Mouse (Mus musculus) heart, postnatal 10 days (tissue): ENCODE data around the gene Nup210. TPM values are rescaled to one million over a fixed set of nuclear protein-coding genes. Genes with fewer than 3 reads are reported as not detected.
"Not testable (repeated sequence)": the region's sequence is repeated elsewhere in the genome, so short reads cannot be mapped to it uniquely, and the experiment has no call there.

Experiments
- DNase-seq, 2 experiments: peaks; one replicate each; pipeline ENCODE4 v3.0.0; 2021
- intact Hi-C: fragments of 180-260 bp; cut with DNase I; formaldehyde crosslinking; loops from one replicate; pipeline ENCODE4 v1.15.1; 2025
- total RNA-seq, 2 experiments: library from RNA; stranded (reverse); gene quantifications; 2 replicates each; pipeline ENCODE4 v1.2.3; 2021

The Nup210 gene
- total RNA-seq, 2 experiments from 2014 or later: 9.4 to 11.1 TPM

GRCm38 (mm10) chr6:91108301-91108916, 8.2 kb downstream of the Nup210 start:
- DNase-seq: no peak

GRCm38 (mm10) chr6:91105400-91106129, 11.1 kb downstream of the Nup210 start:
- intact Hi-C loops: no loop called here

More at GRCm38 (mm10) chr6:91108301-91108916, 8.2 kb downstream of the Nup210 start:
- intact Hi-C loops: no loop called here

DNA sequence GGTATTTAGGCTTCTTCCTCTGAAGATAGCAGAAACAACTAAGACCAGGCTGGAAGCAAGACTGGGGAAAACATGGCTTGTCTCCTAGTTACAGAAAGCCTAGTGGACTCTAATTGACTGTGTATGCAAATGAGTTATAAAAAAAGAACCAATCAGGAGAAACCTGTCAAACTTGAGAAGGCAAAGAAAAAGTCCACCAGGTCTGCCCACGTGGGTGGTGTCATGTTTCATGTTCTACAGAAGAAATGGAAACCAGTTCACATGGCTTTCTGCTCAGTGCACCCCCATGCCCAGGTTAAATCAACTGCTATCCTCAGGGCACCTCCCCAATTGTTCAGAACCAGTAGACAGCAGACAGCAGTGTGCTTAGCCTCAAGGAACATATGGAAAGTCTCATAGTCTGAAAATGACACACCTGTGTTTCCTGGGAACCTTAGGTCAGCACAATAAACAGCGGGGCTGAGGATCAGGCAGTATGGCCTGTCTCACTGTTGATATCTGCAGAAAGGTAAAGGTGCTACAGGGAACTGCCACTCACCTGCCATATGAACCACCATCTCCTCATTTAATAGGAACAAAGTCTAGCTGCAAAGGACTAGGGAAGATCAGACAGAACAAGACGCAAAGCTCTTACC, 11.7 kb downstream of the Nup210 start:
- no peak for DNase-seq
- intact Hi-C loops: no loop called here

More at GRCm38 (mm10) chr6:91105400-91106129, 11.1 kb downstream of the Nup210 start:
- no peak for DNase-seq

DNA sequence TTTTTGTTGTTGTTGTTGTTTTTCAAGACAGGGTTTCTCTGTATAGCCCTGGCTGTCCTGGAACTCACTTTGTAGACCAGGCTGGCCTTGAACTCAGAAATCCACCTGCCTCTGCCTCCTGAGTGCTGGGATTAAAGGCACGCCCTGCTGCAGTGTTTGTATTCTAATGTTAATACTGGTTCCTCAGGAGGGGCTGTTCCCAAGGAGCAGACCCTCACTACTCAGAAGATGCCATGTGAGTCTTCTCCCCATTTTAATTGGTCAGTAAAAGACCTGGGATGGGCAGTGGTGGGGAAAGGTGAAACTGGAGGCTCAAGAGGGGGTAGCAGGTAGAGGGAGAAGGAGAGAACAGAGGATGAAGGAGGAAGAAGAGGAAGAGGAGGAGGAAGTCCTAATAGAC, 13.2 kb downstream of the Nup210 start:
- DNase-seq, intact Hi-C loops: not testable (repeated sequence)

- intact Hi-C loops: no loop called here
- DNase-seq: no peak
Measured at GRCm38 (mm10) chr6:91100621-91101020, 16.0 kb downstream of the Nup210 start.

GRCm38 (mm10) chr6:91097879-91098278, 18.8 kb downstream of the Nup210 start:
- intact Hi-C loops: no loop called here
- no peak for DNase-seq

DNA sequence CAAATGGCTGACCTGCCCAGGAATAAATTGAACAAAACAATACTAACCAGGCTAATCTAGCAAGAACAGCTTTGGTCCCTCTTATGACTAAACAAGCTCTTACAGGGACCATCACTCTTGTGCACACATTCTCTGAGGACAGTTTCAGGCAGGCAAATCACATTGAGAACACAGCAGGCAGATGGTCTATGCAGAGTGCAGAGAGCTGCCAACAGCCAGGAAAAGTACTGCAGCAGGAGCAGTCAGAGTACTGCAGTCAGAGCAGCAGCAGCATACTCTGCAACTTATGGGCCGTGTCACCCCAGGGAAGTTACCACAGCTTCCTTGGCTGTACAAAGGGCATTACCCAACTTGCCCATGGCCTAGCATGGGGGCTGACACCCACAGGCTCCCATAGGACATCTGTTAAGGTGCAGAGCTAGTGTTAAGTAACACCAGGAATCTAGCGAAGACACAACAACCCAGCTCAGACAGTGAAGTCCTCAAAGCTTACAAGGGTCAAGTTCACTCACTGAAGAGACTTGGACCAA, 21.5 kb downstream of the Nup210 start:
- no peak for DNase-seq
- intact Hi-C loops: no loop called here

GRCm38 (mm10) chr6:91092216-91092899, 24.3 kb downstream of the Nup210 start:
- intact Hi-C loops: no loop called here
- no peak for DNase-seq

GRCm38 (mm10) chr6:91085114-91085892, 31.3 kb downstream of the Nup210 start:
- DNase-seq: no peak
- intact Hi-C loops: no loop called here

DNA sequence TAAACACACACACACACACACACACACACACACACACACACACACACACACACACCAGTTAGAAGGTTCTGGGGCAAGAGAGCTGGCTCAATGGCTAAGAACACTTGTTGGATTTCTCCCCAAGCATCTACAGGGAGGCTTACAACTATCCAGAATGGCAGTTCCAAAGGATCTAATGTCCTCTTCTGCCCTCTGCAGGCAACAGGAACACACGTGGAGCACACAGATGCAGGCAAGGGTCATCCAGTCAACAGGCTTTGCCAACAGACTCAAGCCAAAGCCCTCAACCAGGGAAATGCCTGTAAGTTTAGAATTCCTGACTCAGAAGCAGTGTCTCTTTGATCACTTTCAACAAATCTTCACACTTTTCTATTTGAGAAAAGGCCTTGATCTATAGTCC, 36.6 kb downstream of the Nup210 start:
- peak; percentile 23 to 39 for DNase-seq
- intact Hi-C loops: no loop called here

DNA sequence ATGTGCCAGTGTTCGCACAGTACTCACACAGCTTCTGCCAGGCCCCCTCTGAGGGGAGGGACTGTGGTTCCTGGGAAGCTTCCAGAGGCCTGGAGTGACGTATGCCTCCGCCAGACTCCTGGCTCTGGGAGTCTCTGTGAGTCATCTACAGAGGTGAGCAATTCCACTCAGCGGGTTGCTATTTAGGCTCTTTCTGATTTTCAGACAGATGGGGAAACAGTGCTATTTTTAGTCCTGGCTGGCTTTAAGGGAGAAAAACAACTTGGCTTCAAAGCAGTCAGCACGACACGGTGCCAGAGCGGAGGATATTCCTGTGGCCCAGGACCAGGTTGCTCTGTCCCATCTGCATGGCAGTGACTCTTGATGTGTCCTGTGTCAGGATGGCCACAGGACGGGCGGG, 40.4 kb downstream of the Nup210 start:
- peak; percentile 77 to 85 for DNase-seq
- intact Hi-C loops: loop anchor here (5.0 kb wide), 1 partner anchor 259 kb away; no protein-coding TSS in a partner anchor

DNA sequence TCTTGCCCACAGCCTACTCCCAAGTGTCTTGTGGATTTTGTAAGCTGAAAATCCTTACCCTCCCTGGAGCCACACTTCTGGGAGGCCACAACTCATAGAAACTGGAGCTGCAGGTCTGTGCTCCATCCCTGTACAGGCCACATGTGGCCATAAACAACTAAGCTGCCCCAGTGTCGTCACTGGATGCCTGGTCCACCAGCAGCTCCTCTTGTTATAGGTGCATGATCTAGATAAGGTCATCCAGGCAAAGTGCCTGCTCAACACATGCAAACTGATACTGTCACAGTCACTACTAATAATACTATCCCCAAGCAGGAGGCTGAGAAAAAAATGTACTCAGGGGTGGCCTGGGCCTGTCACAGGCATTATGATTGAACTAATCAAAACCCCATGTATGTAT, 48.1 kb downstream of the Nup210 start:
- DNase-seq: no peak
- intact Hi-C loops: loop anchor here (5.0 kb wide), 1 partner anchor 54 kb away; no protein-coding TSS in a partner anchor

DNA sequence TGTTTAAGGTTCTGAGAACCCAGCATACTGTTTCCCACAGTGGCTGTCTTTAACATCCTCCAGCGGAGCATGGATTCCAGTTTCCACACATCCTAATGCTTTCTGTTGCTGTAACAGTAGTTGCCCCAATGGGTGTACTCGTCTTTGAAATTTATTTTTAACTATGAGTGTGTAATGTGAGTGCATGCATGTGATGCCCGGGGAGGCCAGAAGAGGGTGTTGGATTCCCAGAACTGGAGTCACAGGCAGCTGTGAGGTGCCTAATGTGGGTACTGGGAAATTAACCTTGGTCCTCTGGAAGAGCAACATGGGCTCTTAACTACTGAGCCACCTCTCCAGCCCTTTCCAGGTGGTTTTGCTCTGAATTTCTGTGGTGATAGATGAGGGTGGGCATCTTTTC, 49.6 kb downstream of the Nup210 start:
- DNase-seq: no peak
- intact Hi-C loops: loop anchor here (5.0 kb wide), 1 partner anchor 55 kb away; no protein-coding TSS in a partner anchor

GRCm38 (mm10) chr6:91061296-91061695, 55.3 kb downstream of the Nup210 start:
- intact Hi-C loops: no loop called here
- no peak for DNase-seq

DNA sequence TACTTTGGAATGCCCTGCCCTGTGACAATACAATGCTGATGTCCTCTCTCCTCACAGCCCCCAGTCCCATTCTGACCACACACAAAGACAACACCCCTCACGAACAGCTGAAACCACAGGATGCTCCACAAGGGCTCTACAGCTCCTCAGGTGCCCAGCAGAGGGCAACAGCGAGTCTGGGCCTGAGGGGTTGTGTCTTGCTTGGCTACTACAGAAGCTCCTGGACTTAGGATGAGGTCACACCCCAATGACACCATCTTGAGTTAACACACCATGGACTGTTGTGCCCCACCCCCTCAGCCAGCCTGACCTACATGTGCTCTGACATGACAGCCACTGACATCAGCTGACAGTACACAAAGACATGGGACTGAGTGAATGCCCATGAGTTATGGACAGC, 56.9 kb downstream of the Nup210 start:
- DNase-seq: peak; percentile 48 to 65
- intact Hi-C loops: loop anchor here (1.0 to 5.0 kb wide), 2 partner anchors 81 to 223 kb away; no protein-coding TSS in a partner anchor

DNA sequence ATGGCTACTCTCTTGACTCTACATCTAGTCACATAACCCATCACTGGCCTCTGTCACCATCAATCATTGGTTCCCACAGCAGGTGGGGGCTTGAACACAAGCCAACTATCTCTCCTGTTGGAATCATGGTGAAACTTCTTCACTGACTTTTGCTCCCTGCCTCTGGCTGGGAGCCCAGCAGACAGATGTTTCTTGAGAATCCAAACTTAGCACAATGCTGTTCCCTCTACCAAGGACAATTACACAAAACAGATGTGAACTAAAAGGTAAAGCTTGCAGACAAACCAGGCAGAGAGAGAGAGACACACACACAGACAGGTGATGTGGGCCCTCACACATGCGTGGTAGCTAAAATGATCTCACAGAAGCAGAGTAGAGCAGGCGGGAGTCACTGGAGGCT, 58.6 kb downstream of the Nup210 start:
- intact Hi-C loops: loop anchor here (5.0 kb wide), 1 partner anchor 224 kb away; no protein-coding TSS in a partner anchor
- DNase-seq: peak in 1 of 2 experiments; percentile 6

DNA sequence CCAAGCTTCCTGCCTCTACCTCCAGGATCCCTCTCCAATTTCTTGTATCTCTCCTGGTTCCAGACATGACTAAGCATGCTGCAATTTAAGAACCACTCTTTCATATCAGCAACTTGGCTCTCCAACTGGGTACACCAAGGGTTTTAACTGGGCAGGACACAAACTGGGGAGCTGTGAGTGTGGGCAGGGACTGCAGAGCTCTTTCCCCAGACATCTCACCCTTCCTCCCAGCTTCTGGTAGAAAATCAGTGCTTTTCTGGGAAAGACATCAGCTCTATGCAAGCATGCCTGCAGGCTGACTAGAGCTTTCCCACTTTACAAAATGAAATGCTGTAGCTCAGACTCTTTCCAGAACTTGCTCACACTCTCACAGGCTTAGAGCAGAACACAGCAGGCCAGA, 60.3 kb downstream of the Nup210 start:
- intact Hi-C loops: loop anchor here (5.0 kb wide), 1 partner anchor 226 kb away; no protein-coding TSS in a partner anchor
- DNase-seq: no peak

DNA sequence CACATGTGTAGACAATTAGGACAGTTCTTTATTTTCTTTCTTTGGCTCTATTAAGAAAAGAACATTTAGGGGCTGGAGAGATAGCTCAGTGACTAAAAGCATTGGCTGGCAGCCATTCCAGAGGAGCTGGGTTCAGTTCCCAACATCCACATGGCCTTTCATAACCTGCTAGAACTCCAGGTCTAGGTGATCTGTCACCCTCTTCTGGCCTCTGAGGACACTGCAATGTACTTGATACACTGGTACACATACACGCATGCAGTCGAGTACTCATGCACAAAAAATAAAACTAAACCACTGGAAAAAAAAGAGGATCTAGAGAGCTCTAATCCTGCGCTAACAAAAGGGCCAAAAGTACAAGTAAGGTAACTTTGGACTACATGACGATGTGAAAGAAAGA, 64.1 kb downstream of the Nup210 start:
- intact Hi-C loops: no loop called here

GRCm38 (mm10) chr6:91048019-91048418, 68.6 kb downstream of the Nup210 start:
- DNase-seq: no peak
- intact Hi-C loops: no loop called here

More for the DNA sequence above, 64.1 kb downstream of the Nup210 start:
- DNase-seq: no peak

DNA sequence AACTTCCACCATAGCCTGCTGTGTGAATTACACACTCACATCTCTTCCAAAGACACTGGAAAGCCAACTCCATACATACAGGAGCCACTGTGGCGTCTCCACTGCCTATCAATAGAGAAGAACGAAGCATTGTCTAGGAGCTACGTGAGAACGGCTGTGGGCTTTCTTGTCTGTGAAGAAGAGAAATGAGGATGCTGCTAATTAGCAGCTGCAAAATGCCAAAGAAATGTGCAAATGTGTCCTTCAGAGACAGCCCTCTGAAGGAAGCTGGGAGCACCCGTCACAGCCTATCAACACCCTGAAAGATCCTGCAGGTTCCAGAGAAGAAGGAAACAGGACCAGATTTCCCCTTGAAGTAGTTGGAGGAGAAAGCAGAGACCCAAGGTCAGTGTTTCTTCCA, 69.2 kb downstream of the Nup210 start:
- DNase-seq: no peak
- intact Hi-C loops: no loop called here
